Mouse (Mus musculus): ENCODE data around the gene Oit3. TPM values are rescaled to one million over a fixed set of nuclear protein-coding genes. Genes with fewer than 3 reads are reported as not detected.

Gene Oit3
- 0.15 and 0.19 TPM in 2 replicates for polyA plus RNA-seq (2015; fragmentation: Nextera tagmentation; extraction: Ambion mirVana)

DNA sequence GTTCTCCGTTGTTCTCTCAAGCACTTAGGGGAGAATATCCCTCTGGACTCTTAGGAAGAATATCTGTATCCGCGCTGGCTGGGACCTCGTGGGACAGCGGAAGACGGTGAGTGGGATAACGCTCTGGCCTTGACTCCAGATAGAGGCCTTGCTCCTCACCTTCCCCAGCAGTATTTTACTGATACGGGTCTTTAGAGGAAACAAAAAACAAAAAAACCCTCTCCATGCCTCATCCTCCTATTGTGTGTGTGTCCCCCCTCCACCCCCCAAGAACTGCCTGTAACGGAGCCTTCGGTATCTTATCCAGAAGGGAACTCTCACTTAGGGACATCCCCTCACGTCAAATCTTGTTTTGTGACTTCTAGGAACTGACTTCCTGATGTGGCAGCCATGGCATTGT lies at the start of gene Oit3:
Gene Oit3, minus strand, starts transcription at position 44 of the 400 bp plus-strand sequence.
- Histone ChIP-seq H3K27ac (replicated peaks) (no peak within 1 kb of the TSS), H3K9ac (replicated peaks) (no peak within 1 kb of the TSS), H3K27me3 (no peaks in the 10 kb centered on the region), H3K4me3 (no peak within 1 kb of the TSS), H3K9me3 (no peaks in the 10 kb centered on the region), H3K36me3 (no peaks in the 10 kb centered on the region), H3K4me2 (replicated peaks) (no peak within 1 kb of the TSS), H3K4me1 (no peaks in the 10 kb centered on the region)
- 86% methylated on average over 11 of the region's 11 CpGs for WGBS
- no peak for ATAC-seq (replicated peaks)

DNA sequence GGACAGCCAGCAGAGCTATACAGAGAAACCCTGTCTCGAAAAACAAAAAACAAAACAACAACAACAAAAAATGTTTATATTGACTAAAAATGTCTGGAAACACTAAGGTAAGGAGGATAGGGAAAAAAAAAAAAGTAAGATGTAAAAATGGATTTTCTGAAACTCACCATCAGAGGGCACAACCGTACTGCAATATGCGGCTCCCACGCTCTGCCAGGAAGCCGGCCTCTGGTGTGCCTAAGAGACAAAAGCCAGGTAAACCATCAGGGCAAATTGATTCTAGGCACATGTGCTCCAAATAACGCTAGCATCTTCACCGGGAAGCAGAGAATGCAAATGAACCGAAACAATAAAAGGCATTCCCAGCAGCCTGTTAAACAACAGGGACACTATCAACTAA lies 49.3 kb upstream of the Oit3 start:
- Histone ChIP-seq H3K4me1 (no peaks in the 10 kb centered on the region), H3K4me3 (no peak overlapping the region), H3K27ac (replicated peaks) (no peak overlapping the region), H3K9ac (replicated peaks) (no peak overlapping the region), H3K4me2 (replicated peaks) (no peak overlapping the region), H3K27me3 (no peaks in the 10 kb centered on the region), H3K9me3 (no peaks in the 10 kb centered on the region; the same call in 1 of the 2 replicates), H3K36me3 (no peaks in the 10 kb centered on the region)
- 82% methylated on average over 8 of the region's 8 CpGs for WGBS
- ATAC-seq (replicated peaks) = no peak

DNA sequence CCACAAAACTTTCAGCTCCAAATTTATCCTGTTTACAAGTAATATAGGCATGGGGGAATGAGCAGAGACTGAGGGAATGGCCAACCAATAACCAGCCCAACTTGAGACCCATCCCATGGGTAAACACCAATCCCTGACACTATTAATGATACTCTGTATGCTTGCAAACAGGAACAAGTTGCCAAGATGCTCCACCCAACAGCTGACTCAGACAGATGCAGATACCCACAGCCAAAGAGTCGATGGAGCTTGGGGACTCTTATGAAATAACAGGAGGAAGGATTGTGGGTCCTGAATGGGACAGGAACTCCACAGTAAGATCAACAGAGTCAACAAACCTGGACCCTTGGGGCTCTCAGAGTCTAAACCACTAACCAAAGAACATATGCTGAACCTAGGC lies 47.8 kb upstream of the Oit3 start:
- no peaks in the 10 kb centered on the region for H3K4me1 ChIP-seq
- no peaks in the 10 kb centered on the region for H3K36me3 ChIP-seq
- no peaks in the 10 kb centered on the region for H3K27me3 ChIP-seq
- no peak for ATAC-seq (replicated peaks)
- no peak overlapping the region for H3K27ac ChIP-seq (replicated peaks)
- no peak overlapping the region for H3K9ac ChIP-seq (replicated peaks)
- H3K4me2 ChIP-seq (replicated peaks) = no peak overlapping the region
- H3K4me3 ChIP-seq = no peak overlapping the region
- WGBS = 90% methylated on average over 1 of the region's 1 CpGs
- H3K9me3 ChIP-seq = no peaks in the 10 kb centered on the region; the same call in 1 of the 2 replicates

- Histone ChIP-seq H3K9me3 (no peaks in the 10 kb centered on the region; the same call in 1 of the 2 replicates), H3K4me3 (no peak overlapping the region), H3K9ac (replicated peaks) (no peak overlapping the region), H3K27ac (replicated peaks) (no peak overlapping the region), H3K4me2 (replicated peaks) (no peak overlapping the region), H3K27me3 (no peaks in the 10 kb centered on the region), H3K36me3 (no peaks in the 10 kb centered on the region), H3K4me1 (no peaks in the 10 kb centered on the region)
- 90% methylated on average over 2 of the region's 2 CpGs for WGBS
- ATAC-seq (replicated peaks) = no peak
These were observed 45.8 kb upstream of the Oit3 start for GRCm38 (mm10) chr10:59487351-59487750.

GRCm38 (mm10) chr10:59484318-59484717 lies 42.7 kb upstream of the Oit3 start:
- no peaks in the 10 kb centered on the region for H3K4me1 ChIP-seq
- H3K36me3 ChIP-seq = no peaks in the 10 kb centered on the region
- no peak overlapping the region for H3K4me3 ChIP-seq
- H3K27me3 ChIP-seq = no peaks in the 10 kb centered on the region
- ATAC-seq (replicated peaks) = no peak
- H3K9me3 ChIP-seq = no peaks in the 10 kb centered on the region
- H3K9ac ChIP-seq (replicated peaks) = no peak overlapping the region
- WGBS = 91% methylated on average over 6 of the region's 6 CpGs
- H3K4me2 ChIP-seq (replicated peaks) = no peak overlapping the region
- no peak overlapping the region for H3K27ac ChIP-seq (replicated peaks)

DNA sequence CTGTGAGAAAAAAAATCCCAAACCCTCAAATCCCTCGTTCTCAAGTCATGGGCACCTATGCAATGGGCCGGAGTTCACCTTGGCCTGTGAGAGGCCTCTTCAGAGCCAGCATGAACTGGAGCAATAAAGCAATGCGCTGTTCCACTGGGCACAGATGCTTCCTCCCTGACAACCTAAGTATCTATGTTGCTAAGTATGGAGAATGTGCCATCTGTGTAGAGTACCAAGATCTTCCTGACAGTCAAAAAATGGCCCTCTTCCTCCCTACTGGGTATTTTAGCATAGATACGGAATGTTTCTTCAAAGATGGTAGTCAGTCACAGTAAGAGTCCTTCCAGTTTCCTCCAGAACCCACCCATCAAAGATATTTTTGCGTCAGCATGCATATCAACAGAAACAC lies 39.8 kb upstream of the Oit3 start:
- WGBS = 94% methylated on average over 5 of the region's 5 CpGs
- no peak overlapping the region for H3K4me2 ChIP-seq (replicated peaks)
- H3K4me1 ChIP-seq = no peaks in the 10 kb centered on the region
- no peak overlapping the region for H3K27ac ChIP-seq (replicated peaks)
- H3K9me3 ChIP-seq = no peaks in the 10 kb centered on the region
- ATAC-seq (replicated peaks) = no peak
- H3K36me3 ChIP-seq = no peaks in the 10 kb centered on the region
- H3K4me3 ChIP-seq = no peak overlapping the region
- H3K9ac ChIP-seq (replicated peaks) = no peak overlapping the region
- no peaks in the 10 kb centered on the region for H3K27me3 ChIP-seq

DNA sequence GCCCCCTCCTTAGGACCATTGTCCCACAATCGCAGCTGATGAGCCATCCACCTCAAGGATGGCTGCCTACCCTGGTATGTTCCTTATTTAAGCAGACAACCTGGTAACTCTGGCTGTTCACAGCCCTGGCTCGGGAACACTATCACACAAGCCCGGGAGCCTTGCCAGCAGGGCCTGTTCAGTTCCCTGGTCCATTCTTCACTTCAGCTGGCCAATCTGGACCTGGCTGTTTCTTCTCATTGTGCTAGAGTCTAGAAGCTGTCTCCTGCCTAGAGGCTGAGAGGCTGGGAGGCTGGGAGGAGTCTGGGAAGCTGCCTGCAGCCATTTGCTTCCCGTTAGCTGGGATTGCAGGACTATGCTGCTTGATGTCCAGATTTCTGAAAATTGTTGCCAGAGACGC lies 28.9 kb upstream of the Oit3 start:
- 0 out of 2 replicates have a peak, but pooled peaks have one; percentile 35 for ATAC-seq (replicated peaks)

DNA sequence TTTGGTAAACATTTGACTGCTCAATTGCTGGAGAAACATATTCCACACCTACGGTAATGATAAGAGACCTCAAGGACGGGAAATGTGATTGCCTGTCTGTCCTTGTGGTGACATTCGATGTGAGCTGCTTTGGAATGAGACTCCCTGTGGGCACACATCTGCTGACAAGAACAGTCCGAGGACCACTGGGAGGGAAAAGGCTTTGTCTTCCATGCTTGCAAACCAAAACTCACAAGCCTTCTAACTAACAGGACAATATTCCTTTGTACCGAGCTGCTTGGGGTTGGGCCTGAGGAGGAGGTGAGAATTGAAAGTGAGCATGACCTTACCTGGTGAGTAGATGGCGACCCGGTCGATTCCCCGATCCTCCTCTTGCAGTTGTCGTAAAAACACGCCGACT lies 25.7 kb upstream of the Oit3 start:
- 91% methylated on average over 12 of the region's 12 CpGs for WGBS
- ATAC-seq (replicated peaks) = no peak
- H3K9me3 ChIP-seq = no peaks in the 10 kb centered on the region
- H3K9ac ChIP-seq (replicated peaks) = no peak overlapping the region
- no peak overlapping the region for H3K4me3 ChIP-seq
- H3K4me2 ChIP-seq (replicated peaks) = no peak overlapping the region
- H3K27ac ChIP-seq (replicated peaks) = no peak overlapping the region
- H3K36me3 ChIP-seq = no peaks in the 10 kb centered on the region
- no peaks in the 10 kb centered on the region for H3K27me3 ChIP-seq
- peaks cover 3% of the 10 kb centered on the region; the same call in 1 of the 2 replicates for H3K4me1 ChIP-seq

More for the DNA sequence above, 28.9 kb upstream of the Oit3 start:
- H3K4me2 ChIP-seq (replicated peaks) = no peak overlapping the region
- no peak overlapping the region for H3K9ac ChIP-seq (replicated peaks)
- no peaks in the 10 kb centered on the region for H3K36me3 ChIP-seq
- 0 out of 2 replicates have a peak overlapping the region, but pooled peaks have one; percentile 1 for H3K27ac ChIP-seq (replicated peaks)
- no peaks in the 10 kb centered on the region for H3K27me3 ChIP-seq
- H3K9me3 ChIP-seq = no peaks in the 10 kb centered on the region
- peaks cover 2% of the 10 kb centered on the region; the same call in 1 of the 2 replicates for H3K4me1 ChIP-seq
- no peak overlapping the region for H3K4me3 ChIP-seq
- 58% methylated on average over 5 of the region's 5 CpGs for whole genome bisulfite sequencing

DNA sequence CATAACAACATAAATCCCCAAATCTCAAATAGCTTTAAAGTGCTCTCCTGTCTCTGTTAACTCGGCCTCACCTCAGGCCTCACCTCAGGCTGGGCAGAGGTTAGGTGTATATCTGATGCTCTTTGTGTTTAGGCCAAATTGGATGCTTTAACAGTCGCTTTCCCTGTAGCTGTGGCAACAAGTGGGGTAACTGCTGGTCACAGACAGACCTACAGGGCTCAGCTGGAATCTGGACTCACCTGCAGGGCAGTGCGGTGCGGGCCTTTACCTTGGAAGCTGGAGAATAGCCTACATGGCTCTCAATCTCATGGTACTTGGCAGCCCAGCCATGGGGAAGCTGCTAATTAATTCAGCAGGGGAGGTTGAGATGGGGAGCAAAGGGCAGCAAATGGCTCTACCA lies 25.0 kb upstream of the Oit3 start:
- peaks cover 7% of the 10 kb centered on the region; the same call in 1 of the 2 replicates for H3K4me1 ChIP-seq
- no peaks in the 10 kb centered on the region for H3K27me3 ChIP-seq
- H3K4me2 ChIP-seq (replicated peaks) = no peak overlapping the region
- H3K9me3 ChIP-seq = no peaks in the 10 kb centered on the region
- no peak overlapping the region for H3K4me3 ChIP-seq
- no peak for ATAC-seq (replicated peaks)
- no peaks in the 10 kb centered on the region for H3K36me3 ChIP-seq
- WGBS = 87% methylated on average over 4 of the region's 4 CpGs
- H3K9ac ChIP-seq (replicated peaks) = no peak overlapping the region
- no peak overlapping the region for H3K27ac ChIP-seq (replicated peaks)

DNA sequence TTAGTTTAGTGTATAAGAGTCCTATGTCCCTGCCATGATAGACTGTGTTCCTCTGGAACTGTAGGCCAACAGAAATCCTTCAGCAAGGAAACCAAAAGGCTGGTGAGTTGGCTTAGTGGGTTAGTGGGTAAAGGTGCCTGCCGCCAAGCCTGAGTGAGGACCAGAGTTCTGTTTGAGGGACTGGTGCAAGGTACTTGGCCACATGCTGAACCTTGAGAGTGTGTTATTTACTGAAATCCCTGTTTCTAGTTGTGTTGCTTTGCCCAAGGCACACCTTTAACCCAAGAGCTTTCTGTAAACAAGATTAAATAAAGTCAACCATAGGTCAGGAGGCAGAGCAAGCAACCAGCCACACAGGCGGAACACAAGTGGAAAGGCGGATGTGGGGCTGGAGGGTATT lies 24.0 kb upstream of the Oit3 start:
- Histone ChIP-seq H3K9ac (replicated peaks) (no peak overlapping the region), H3K9me3 (no peaks in the 10 kb centered on the region), H3K27ac (replicated peaks) (no peak overlapping the region), H3K36me3 (no peaks in the 10 kb centered on the region), H3K27me3 (no peaks in the 10 kb centered on the region), H3K4me2 (replicated peaks) (no peak overlapping the region), H3K4me1 (0 out of 2 replicates have a peak, but pooled peaks cover 6% of the 10 kb centered on the region), H3K4me3 (no peak overlapping the region)
- 94% methylated on average over 3 of the region's 3 CpGs for WGBS
- no peak for ATAC-seq (replicated peaks)

DNA sequence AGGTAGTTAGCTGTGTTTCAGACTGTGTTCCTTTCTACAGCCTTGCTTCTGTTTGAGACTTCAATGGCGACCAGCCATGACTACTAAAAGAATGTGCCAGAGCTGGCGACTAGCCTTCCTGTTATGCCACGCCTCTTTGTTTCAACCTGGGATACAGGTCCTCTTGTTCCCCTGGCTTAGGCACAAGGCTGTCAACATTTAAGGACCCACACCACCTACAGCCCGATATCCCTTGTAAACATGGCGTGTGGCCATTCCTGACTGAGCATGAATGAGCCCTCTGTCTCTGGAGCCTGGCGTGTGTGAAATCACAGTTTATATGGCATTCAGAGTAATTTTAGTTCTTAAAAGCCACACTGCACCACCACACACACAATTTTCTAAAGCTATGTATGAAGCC lies 20.7 kb upstream of the Oit3 start:
- Histone ChIP-seq H3K27me3 (no peaks in the 10 kb centered on the region), H3K4me3 (no peak overlapping the region), H3K27ac (replicated peaks) (no peak overlapping the region), H3K9me3 (no peaks in the 10 kb centered on the region), H3K4me2 (replicated peaks) (no peak overlapping the region), H3K36me3 (no peaks in the 10 kb centered on the region), H3K4me1 (peaks cover 11% of the 10 kb centered on the region; the same call in 1 of the 2 replicates), H3K9ac (replicated peaks) (no peak overlapping the region)
- ATAC-seq (replicated peaks) = 0 out of 2 replicates have a peak, but pooled peaks have one; percentile 32
- WGBS = 67% methylated on average over 6 of the region's 6 CpGs

DNA sequence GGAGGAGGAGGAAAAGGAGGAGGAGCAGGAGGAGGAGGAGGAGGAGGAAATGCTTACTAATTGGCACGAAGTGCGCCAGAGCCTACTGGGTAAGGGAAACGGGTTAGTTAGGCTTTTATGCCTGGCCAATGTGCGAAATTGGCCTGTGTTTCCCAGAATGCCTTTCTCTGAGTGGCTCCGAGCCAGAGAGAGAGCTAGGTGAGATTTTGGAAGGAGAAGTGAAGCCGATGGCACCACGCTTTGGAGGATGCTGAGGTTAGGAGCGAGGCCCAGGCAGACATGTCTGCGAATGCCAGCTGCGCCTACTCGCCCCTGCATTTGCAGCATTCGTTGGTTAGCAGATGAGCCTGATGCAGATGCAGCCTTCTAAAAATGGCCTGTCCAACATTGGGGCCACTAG lies 18.2 kb upstream of the Oit3 start:
- Histone ChIP-seq H3K27me3 (no peaks in the 10 kb centered on the region), H3K9ac (replicated peaks) (no peak overlapping the region), H3K27ac (replicated peaks) (peak overlapping the region; percentile 34; the same call in 1 of the 2 replicates), H3K36me3 (no peaks in the 10 kb centered on the region), H3K9me3 (no peaks in the 10 kb centered on the region), H3K4me1 (peaks cover 11% of the 10 kb centered on the region; the same call in 1 of the 2 replicates), H3K4me3 (no peak overlapping the region), H3K4me2 (replicated peaks) (peak overlapping the region; percentile 15; the same call in 1 of the 2 replicates)
- no peak; the same call in 1 of the 2 replicates for ATAC-seq (replicated peaks)
- 67% methylated on average over 12 of the region's 12 CpGs for WGBS

DNA sequence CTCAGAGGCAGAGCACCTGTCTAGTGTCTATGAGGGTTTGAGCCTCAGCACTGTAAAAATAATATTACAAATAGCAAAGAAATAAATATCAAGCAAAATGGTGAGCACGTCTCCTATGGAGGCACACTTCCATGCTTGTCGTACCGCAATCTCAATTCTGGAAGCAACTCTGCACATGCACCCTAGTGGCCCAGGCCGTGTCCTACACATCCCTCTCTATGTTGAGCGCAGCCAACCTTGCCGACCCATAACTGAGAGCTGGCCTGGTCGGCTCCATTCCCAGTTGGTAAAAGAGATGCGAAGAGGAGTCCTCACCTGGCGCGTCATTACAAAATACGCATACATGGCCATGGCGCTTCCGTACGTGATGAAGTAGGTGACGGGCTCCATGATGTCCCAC lies 13.1 kb upstream of the Oit3 start:
- Histone ChIP-seq H3K4me2 (replicated peaks) (no peak overlapping the region), H3K4me1 (peaks cover under 1% of the 10 kb centered on the region; the same call in 1 of the 2 replicates), H3K27me3 (no peaks in the 10 kb centered on the region), H3K9ac (replicated peaks) (no peak overlapping the region), H3K27ac (replicated peaks) (no peak overlapping the region), H3K4me3 (no peak overlapping the region), H3K36me3 (no peaks in the 10 kb centered on the region), H3K9me3 (no peaks in the 10 kb centered on the region)
- no peak for ATAC-seq (replicated peaks)
- 97% methylated on average over 15 of the region's 15 CpGs for WGBS

Data from forebrain, embryonic 15.5 days (tissue).